23 mouse cellular contexts compared by ENCODE assay signal in the genomic region with DNA sequence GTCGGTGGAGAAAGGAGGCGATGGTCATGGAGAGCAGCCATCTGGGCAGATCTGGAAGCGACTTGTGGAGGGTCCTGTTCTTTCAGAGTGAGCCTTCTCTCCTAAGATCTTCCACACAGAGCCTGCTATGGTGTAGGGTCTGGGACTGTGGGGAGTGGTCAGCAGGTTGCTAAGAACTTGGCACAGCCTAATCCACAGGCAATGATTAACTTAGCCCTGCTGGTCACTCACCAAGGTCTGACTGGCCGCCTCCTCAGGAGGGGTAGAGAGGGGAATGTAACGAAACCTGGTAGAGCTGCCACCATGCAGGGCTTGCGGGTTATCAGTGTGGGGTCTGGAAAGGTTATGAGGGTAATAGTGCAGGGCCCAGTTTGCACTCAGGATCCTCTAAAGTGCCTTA. TPM values are rescaled to one million over a fixed set of nuclear protein-coding genes. Genes with fewer than 3 reads are reported as not detected.
A peak's percentile ranks its signal among the peaks of the same experiment; 100 is the strongest.
DNase-seq lines count a peak whose midpoint lies in the region; ATAC-seq and TF ChIP-seq lines count a peak whose summit lies in the region.
"Had no signal": no experiment of that assay in that cellular context is flagged by ENCODE, and none has a peak within 500 bp of the region (broad histone marks: within the 10 kb centered on the region; RNA-seq: fewer than 3 reads in every experiment).

No protein-coding gene starts in this region.

- no peak overlapping the region for H3K4me3 ChIP-seq in kidney, adult 2 months (ENCODE audit: insufficient read depth, low read depth, low read length)
- H3K4me3 ChIP-seq in kidney, embryonic 15.5 days (replicated peaks): no peak overlapping the region
- no peak overlapping the region for H3K4me3 ChIP-seq in liver, embryonic 12.5 days
- no peak overlapping the region for H3K4me3 ChIP-seq in stomach, postnatal 0 days (ENCODE audit: low read depth, low read length)
- H3K4me3 ChIP-seq: embryonic facial prominence, embryonic 13.5 days; forebrain, embryonic 12.5 days; heart, embryonic 10.5 days had no signal

- TF ChIP-seq EP300 in stomach, postnatal 0 days (optimal IDR thresholded peaks at IDR 0.05): no peak

- peaks cover 8% of the 10 kb centered on the region; the same call in 1 of the 2 replicates for H3K4me1 ChIP-seq in kidney, adult 2 months (ENCODE audit: control insufficient read depth, insufficient read depth, low read length)
- H3K4me1 ChIP-seq in kidney, embryonic 15.5 days: no peaks in the 10 kb centered on the region
- H3K4me1 ChIP-seq in liver, embryonic 12.5 days: no peaks in the 10 kb centered on the region
- no peaks in the 10 kb centered on the region for H3K4me1 ChIP-seq in stomach, postnatal 0 days (replicated peaks; ENCODE audit: control insufficient read depth, insufficient read depth)
- H3K4me1 ChIP-seq: embryonic facial prominence, embryonic 13.5 days; forebrain, embryonic 12.5 days had no signal

- WGBS in kidney, adult 2 months: 57% methylated on average over 6 of the region's 6 CpGs
- WGBS in kidney, embryonic 15.5 days: 78% methylated on average over 6 of the region's 6 CpGs
- 69% methylated on average over 6 of the region's 6 CpGs for WGBS in liver, embryonic 12.5 days (ENCODE audit: insufficient replicate concordance)
- 81% methylated on average over 6 of the region's 6 CpGs for WGBS in stomach, postnatal 0 days

- no peak overlapping the region for H3K27ac ChIP-seq in kidney, adult 2 months (ENCODE audit: insufficient read depth, low read depth, low read length)
- no peak overlapping the region for H3K27ac ChIP-seq in kidney, embryonic 15.5 days
- no peak overlapping the region for H3K27ac ChIP-seq in liver, embryonic 12.5 days
- H3K27ac ChIP-seq in stomach, postnatal 0 days (replicated peaks): no peak overlapping the region
- H3K27ac ChIP-seq: embryonic facial prominence, embryonic 13.5 days; forebrain, embryonic 12.5 days; heart, embryonic 10.5 days; hindbrain, embryonic 14.5 days had no signal

- no peaks in the 10 kb centered on the region for H3K36me3 ChIP-seq in kidney, adult 2 months (ENCODE audit: control insufficient read depth, insufficient read depth, low read length)
- H3K36me3 ChIP-seq in kidney, embryonic 15.5 days: peaks cover 78% of the 10 kb centered on the region
- no peaks in the 10 kb centered on the region for H3K36me3 ChIP-seq in liver, embryonic 12.5 days
- H3K36me3 ChIP-seq in stomach, postnatal 0 days (ENCODE audit: control insufficient read depth, insufficient read depth, low read length): peaks cover 3% of the 10 kb centered on the region; the same call in 1 of the 2 replicates

- H3K4me2 ChIP-seq in kidney, embryonic 15.5 days: no peak overlapping the region
- H3K4me2 ChIP-seq in liver, embryonic 12.5 days: no peak overlapping the region
- H3K4me2 ChIP-seq in stomach, postnatal 0 days (replicated peaks; ENCODE audit: low read depth): no peak overlapping the region
- H3K4me2 ChIP-seq: embryonic facial prominence, embryonic 13.5 days; forebrain, embryonic 12.5 days; hindbrain, embryonic 14.5 days had no signal

- no peak overlapping the region for H3K9ac ChIP-seq in kidney, embryonic 15.5 days
- H3K9ac ChIP-seq in liver, embryonic 12.5 days: no peak overlapping the region
- H3K9ac ChIP-seq in stomach, postnatal 0 days (ENCODE audit: low read length): no peak overlapping the region
- H3K9ac ChIP-seq: embryonic facial prominence, embryonic 13.5 days; forebrain, embryonic 12.5 days; hindbrain, embryonic 14.5 days had no signal

- H3K9me3 ChIP-seq in kidney, embryonic 15.5 days (replicated peaks): no peaks in the 10 kb centered on the region
- H3K9me3 ChIP-seq in liver, embryonic 12.5 days (replicated peaks): no peaks in the 10 kb centered on the region
- H3K9me3 ChIP-seq in stomach, postnatal 0 days (ENCODE audit: control insufficient read depth, low read length): no peaks in the 10 kb centered on the region
- H3K9me3 ChIP-seq: embryonic facial prominence, embryonic 13.5 days; forebrain, embryonic 12.5 days; heart, embryonic 10.5 days had no signal

- TF ChIP-seq CTCF in kidney, adult 2 months (conservative IDR thresholded peaks at IDR 0.05; ENCODE audit: insufficient read depth, insufficient read length, low read depth, low read length): no peak
- TF ChIP-seq CTCF in stomach, postnatal 0 days (IDR thresholded peaks at IDR 0.05; ENCODE audit: low read depth): no peak

- peak; percentile 43 for DNase-seq in kidney, adult 11 months
- DNase-seq in kidney, adult 2 months: peak; percentile 64
- peak; percentile 51 for DNase-seq in kidney, postnatal 14 days
- no peak for DNase-seq in right cerebral cortex, postnatal 25 days
- DNase-seq in right cerebral cortex, postnatal 36 days (ENCODE audit: low spot score in 2 of 2): no peak
- DNase-seq in stomach, postnatal 0 days (ENCODE audit: low spot score): no peak
- DNase-seq: adrenal gland, postnatal 25 days; cerebellum, adult 18-20 months; cerebellum, adult 9-11 months; cerebellum, postnatal 36 days; gastrocnemius, postnatal 10 days; heart, adult 18-20 months; heart, postnatal 10 days; heart, postnatal 4 days had no signal

- no peak for TF ChIP-seq POLR2A in kidney, adult 2 months (IDR thresholded peaks at IDR 0.05; ENCODE audit: low read depth, low read length)

- ATAC-seq in kidney, embryonic 15.5 days (replicated peaks; ENCODE audit: low FRiP score): peak; percentile 73; the same call in 1 of the 2 replicates
- ATAC-seq in liver, embryonic 12.5 days: no peak
- ATAC-seq in stomach, postnatal 0 days (ENCODE audit: low FRiP score, low TSS enrichment): no peak
- ATAC-seq: activated CD4-positive, CD25-positive, alpha-beta regulatory T cell, adult 4 months; Patski had no signal

- H3K27me3 ChIP-seq in kidney, adult 2 months (replicated peaks; ENCODE audit: control insufficient read depth, insufficient read depth, low read length): no peaks in the 10 kb centered on the region
- no peaks in the 10 kb centered on the region for H3K27me3 ChIP-seq in kidney, embryonic 15.5 days
- no peaks in the 10 kb centered on the region for H3K27me3 ChIP-seq in liver, embryonic 12.5 days (replicated peaks)
- H3K27me3 ChIP-seq in stomach, postnatal 0 days (ENCODE audit: control insufficient read depth, insufficient read depth, low read length): no peaks in the 10 kb centered on the region
- H3K27me3 ChIP-seq: CH12.LX; embryonic facial prominence, embryonic 13.5 days; forebrain, embryonic 12.5 days; Patski had no signal

RNA-seq across cellular contexts. Expression of a gene that starts 18.8 kb away (rescaled TPM):
- polyA plus RNA-seq in kidney, adult 2 months (2012; rRNA removed): 11.4 and 11.6 TPM in 2 replicates
- polyA plus RNA-seq in kidney, embryonic 15.5 days (2015; fragmentation: Nextera tagmentation; extraction: Ambion mirVana): 69.8 and 77.3 TPM in 2 replicates
- 7.4 and 8.4 TPM in 2 replicates for polyA plus RNA-seq in liver, embryonic 12.5 days (2016; fragmentation: Nextera tagmentation; extraction: Ambion mirVana)
- 23.4 and 23.8 TPM in 2 replicates for polyA plus RNA-seq in stomach, postnatal 0 days (2015; fragmentation: Nextera tagmentation; extraction: Ambion mirVana)

Comparison
In these comparisons a context has a peak if more than half of its experiments do, and no peak if none do; other contexts are left out.
1. DNase-seq: peak in kidney, adult 11 months (single experiment), kidney, adult 2 months (single experiment) and kidney, postnatal 14 days (single experiment); none in right cerebral cortex, postnatal 25 days (single experiment), right cerebral cortex, postnatal 36 days (0 of 2) and stomach, postnatal 0 days (single experiment).